Mouse (Mus musculus) embryonic facial prominence, embryonic 12.5 days (tissue): ENCODE measurements around the gene Ets1. TPM values are rescaled to one million over a fixed set of nuclear protein-coding genes. Genes with fewer than 3 reads are reported as not detected.
A peak's percentile ranks its signal among the peaks of the same experiment; 100 is the strongest.

ENCODE experiments used
- ATAC-seq: fragments of 200-750 bp; cut with Nextera tagmentation; 2 replicates; pipeline ENCODE4 v1.8.0; 2017; ENCODE audit not compliant: insufficient number of reproducible peaks, insufficient read depth, low FRiP score, low TSS enrichment
- H3K27ac ChIP-seq: fragments of 300-500 bp; sonication (generic); 2 replicates; pipeline ENCODE4 v1.5.1; 2016; ENCODE audit warnings: mild to moderate bottlenecking
- H3K27me3 ChIP-seq: fragments of 300-500 bp; sonication (generic); 2 replicates; pipeline ENCODE4 v1.6.1; 2016; ENCODE audit warnings: mild to moderate bottlenecking, moderate library complexity
- H3K36me3 ChIP-seq: fragments of 300-500 bp; sonication (generic); 2 replicates; pipeline ENCODE4 v1.6.1; 2016; ENCODE audit warnings: mild to moderate bottlenecking
- H3K4me1 ChIP-seq: fragments of 300-500 bp; sonication (generic); 2 replicates; pipeline ENCODE4 v1.6.1; 2016
- H3K4me2 ChIP-seq: fragments of 300-500 bp; sonication (generic); replicated peaks from 2 replicates; pipeline ENCODE4 v1.6.1; 2016; ENCODE audit warnings: mild to moderate bottlenecking, moderate library complexity
- H3K4me3 ChIP-seq: fragments of 300-500 bp; sonication (generic); 2 replicates; pipeline ENCODE4 v1.5.1; 2016; ENCODE audit warnings: mild to moderate bottlenecking
- H3K9ac ChIP-seq: fragments of 300-500 bp; sonication (generic); 2 replicates; pipeline ENCODE4 v1.6.1; 2016; ENCODE audit warnings: mild to moderate bottlenecking, moderate library complexity
- H3K9me3 ChIP-seq: fragments of 300-500 bp; sonication (generic); 2 replicates; pipeline ENCODE4 v1.6.1; 2016; ENCODE audit warnings: mild to moderate bottlenecking, moderate library complexity
- WGBS: fragments of 180-500 bp; shearing (Covaris S2); methylation state at CpG from one replicate; pipeline ENCODE4 v1.1.7; 2016; 5-methylcytosine and 5-hydroxymethylcytosine counted together
- polyA plus RNA-seq: library from polyadenylated mRNA; unstranded; fragments of >200 nt; fragmentation: Nextera tagmentation; extraction: Ambion mirVana; gene quantifications from 2 replicates; pipeline ENCODE4 v1.2.1, GENCODE M21; 2016

The Ets1 gene
- polyA plus RNA-seq, 1 experiment from 2014 or later = 46.0 TPM

DNA sequence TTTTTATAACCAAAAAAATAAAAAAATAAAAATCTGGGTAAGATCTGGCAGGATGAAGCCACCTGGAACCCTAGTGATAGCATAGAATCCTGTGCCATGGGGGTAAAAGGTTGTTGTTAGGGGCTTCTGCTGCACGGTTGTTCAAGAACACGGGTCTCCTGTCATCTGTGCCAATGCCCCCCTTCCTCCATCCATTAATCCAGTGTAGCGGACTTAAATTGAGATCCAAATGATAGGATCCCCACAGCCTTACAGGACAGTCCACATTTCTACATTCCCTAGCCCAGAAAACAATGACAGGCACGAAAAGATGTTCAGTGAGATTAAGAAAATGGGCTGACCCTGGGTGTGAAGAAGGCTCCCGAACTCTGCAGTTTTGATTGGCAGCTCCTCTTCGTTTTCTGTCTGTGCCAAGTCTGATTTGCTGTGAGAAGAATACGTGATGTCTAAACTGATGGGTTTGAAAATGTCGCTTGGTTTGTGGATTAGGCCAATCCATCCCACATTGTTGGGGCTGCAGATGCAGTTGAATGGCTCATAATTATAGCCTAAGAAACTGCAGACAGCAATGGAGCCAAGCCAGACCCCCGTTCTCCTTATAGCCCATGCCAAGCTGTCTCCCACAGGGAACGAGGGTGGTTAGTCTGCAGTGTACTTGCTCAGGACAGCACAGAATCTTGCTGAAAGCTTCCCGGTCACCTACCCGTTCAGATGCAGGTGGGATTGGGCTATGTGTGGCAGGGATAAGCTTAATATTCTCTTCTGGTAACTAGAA is 55.3 kb downstream of the Ets1 start:
- Histone ChIP-seq H3K9me3 (no peaks in the 10 kb centered on the region), H3K9ac (no peak overlapping the region), H3K4me3 (no peak overlapping the region), H3K27me3 (peaks cover 7% of the 10 kb centered on the region), H3K36me3 (no peaks in the 10 kb centered on the region), H3K4me2 (no peak overlapping the region), H3K4me1 (peaks cover 5% of the 10 kb centered on the region), H3K27ac (no peak overlapping the region)
- no peak for ATAC-seq
- 69% methylated on average over 12 of the region's 12 CpGs for WGBS

DNA sequence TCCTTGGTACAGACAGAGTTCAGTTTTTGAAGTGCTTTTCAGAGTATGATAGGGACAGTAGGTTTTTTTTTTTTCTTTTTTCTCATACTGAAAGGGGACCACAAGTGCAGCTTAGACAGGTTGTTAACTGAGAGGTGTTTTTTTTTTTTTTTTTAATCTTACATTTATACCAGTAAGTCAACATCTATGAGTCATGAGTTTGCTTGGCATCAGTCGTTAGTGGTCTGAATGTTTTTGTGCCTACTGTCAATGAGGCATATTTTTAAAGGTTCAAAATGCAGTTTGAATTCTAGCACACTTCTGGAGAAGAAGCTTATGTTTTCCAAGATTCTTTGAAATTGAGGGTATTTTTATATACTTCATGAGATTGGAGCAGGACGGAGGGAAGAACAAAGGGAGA is 56.9 kb downstream of the Ets1 start:
- H3K4me3 ChIP-seq = no peak overlapping the region
- H3K36me3 ChIP-seq = no peaks in the 10 kb centered on the region
- H3K27ac ChIP-seq = no peak overlapping the region
- H3K9ac ChIP-seq = no peak overlapping the region
- WGBS = 77% methylated on average over 2 of the region's 2 CpGs
- H3K4me2 ChIP-seq = no peak overlapping the region
- no peak for ATAC-seq
- no peaks in the 10 kb centered on the region for H3K9me3 ChIP-seq
- H3K4me1 ChIP-seq = peaks cover 11% of the 10 kb centered on the region
- peaks cover 7% of the 10 kb centered on the region for H3K27me3 ChIP-seq

DNA sequence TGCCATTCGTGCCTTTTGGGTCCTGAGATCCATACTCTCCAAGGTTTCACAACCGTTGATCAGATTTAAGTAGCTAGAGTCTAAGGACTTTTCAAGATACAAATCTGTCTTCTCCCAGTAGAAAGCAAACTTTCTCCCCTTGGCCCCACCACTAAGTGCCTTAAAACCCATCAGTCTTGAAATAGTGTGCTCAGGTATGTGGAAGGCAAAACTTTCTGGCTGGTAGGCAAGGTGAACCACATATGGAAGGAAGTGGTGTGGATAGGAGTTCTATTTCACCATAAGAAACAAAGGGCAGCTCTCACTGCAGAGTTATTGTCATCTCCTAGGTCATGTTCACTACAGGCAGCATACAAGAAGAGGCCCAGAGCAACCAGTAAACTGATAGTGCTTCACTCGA is 57.4 kb downstream of the Ets1 start:
- peaks cover 7% of the 10 kb centered on the region for H3K27me3 ChIP-seq

DNA sequence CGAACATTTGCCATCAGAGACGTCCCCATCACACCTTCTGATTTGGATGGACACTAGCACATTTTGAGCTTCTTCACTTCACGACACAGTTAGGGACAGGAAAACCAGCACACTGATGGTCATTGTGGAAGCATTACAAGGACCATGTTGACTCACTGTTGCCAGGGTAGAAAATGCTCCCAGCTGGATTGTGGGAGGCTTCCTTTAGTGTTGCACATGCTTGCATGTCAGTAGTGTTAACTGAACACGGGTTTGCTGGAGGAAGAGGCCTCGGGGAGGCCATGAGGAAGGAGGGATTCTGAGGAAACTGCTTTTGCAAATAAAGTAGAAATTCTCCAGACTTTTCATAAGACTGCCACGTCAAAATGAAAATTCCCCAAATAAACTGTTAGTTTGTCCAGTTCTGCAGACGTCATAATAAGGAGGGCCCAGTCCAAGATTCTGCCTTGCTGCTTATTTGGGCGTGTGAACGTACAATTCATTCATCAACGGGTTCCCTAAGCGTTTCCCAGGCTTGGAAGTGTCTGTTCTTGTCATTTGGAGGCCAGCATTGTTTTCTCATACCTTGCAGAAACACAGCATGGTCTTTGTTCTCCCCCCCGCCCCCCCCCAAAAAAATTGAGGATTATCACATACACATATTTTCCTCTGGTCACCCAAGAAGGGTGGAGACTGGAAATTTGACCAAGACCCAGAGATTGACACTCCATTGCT is 58.2 kb downstream of the Ets1 start:
- H3K36me3 ChIP-seq = no peaks in the 10 kb centered on the region
- no peak overlapping the region for H3K4me3 ChIP-seq
- no peak for ATAC-seq
- WGBS = 74% methylated on average over 12 of the region's 12 CpGs
- H3K27me3 ChIP-seq = peaks cover 7% of the 10 kb centered on the region
- no peaks in the 10 kb centered on the region for H3K9me3 ChIP-seq
- no peak overlapping the region for H3K4me2 ChIP-seq
- no peak overlapping the region for H3K27ac ChIP-seq
- H3K9ac ChIP-seq = no peak overlapping the region
- peaks cover 13% of the 10 kb centered on the region for H3K4me1 ChIP-seq

More for the DNA sequence above, 57.4 kb downstream of the Ets1 start:
- Histone ChIP-seq H3K9me3 (no peaks in the 10 kb centered on the region), H3K4me1 (peaks cover 11% of the 10 kb centered on the region), H3K27ac (no peak overlapping the region), H3K36me3 (no peaks in the 10 kb centered on the region), H3K4me3 (no peak overlapping the region), H3K9ac (no peak overlapping the region), H3K4me2 (no peak overlapping the region)
- no peak for ATAC-seq
- WGBS = 63% methylated on average over 3 of the region's 3 CpGs

DNA sequence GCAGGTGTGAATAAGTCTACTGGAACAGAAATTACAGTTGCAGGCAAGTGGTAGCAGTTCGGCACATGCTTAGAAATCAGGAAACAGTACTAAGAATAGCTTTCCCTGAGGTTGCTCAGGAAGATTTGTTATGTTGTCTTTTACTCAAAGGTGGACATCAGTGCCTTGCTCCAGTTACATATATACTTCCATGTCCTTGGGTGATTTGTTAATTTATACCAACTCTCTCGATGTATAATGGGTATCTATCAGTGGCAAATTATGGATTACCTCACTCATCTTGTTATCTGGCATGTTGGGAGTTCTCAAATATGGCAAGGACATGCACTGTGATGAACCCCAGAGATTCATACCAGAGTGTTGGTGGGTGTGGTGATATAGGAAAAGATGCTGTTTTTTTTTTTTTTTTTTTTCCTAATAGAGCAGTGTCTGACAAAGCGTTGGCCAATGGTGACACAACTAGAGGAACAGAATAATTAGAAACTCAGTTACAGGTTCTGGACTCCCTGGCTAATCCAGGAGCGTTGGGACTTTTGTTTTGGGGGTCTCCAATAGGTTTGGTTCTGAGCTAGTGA is 59.0 kb downstream of the Ets1 start:
- peaks cover 4% of the 10 kb centered on the region for H3K27me3 ChIP-seq
- peak overlapping the region; percentile 80 for H3K4me2 ChIP-seq
- WGBS = 50% methylated on average over 4 of the region's 4 CpGs
- no peak for ATAC-seq
- H3K27ac ChIP-seq = no peak overlapping the region
- no peaks in the 10 kb centered on the region for H3K9me3 ChIP-seq
- peak overlapping the region; percentile 59 for H3K4me3 ChIP-seq
- peaks cover 18% of the 10 kb centered on the region for H3K4me1 ChIP-seq
- 0 out of 2 replicates have a peak overlapping the region, but pooled peaks have one; percentile 50 for H3K9ac ChIP-seq
- no peaks in the 10 kb centered on the region for H3K36me3 ChIP-seq

DNA sequence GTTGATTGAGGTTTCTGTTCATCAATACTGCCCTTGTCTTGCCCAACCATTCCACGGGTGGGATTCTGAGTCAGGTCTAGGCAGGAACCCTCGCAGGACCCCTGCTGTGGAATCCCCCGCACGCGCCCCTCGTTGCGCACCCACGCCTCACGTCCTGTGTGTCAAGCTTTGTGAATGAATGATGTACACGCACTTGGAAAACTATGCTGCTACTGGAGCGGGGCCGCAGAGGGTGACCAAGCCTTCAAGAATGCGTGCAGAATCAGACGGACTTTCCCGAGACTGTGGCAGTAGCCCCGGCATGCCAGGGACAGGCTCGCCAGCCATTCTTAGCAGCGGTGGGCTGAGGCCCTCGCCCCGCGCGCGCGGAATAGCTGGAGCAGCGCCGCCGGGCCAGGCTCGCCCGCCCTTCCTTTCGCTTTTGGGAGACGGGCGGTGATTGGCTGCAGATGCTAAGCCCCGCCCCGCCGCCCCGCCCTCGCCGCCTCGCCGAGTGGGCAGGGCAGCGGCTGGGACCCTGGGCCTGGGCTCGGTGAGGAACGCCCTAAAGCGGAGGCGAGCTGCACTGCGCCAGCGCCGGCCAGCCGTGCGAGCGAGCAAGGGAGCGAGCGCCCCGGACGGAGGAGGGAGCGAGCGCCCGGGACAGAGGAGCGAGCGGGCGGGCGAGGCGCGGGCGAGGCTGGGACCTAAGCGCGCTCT is 59.6 kb downstream of the Ets1 start:
- ATAC-seq = peak; percentile 98
- H3K4me3 ChIP-seq = peak overlapping the region; percentile 59
- no peaks in the 10 kb centered on the region for H3K36me3 ChIP-seq
- peak overlapping the region; percentile 92 for H3K27ac ChIP-seq
- peak overlapping the region; percentile 69 for H3K9ac ChIP-seq
- under 1% methylated on average over 65 of the region's 67 CpGs for WGBS
- no peaks in the 10 kb centered on the region for H3K9me3 ChIP-seq
- peaks cover 24% of the 10 kb centered on the region for H3K4me1 ChIP-seq
- H3K4me2 ChIP-seq = peak overlapping the region; percentile 80
- peaks cover 4% of the 10 kb centered on the region; the same call in 1 of the 2 replicates for H3K27me3 ChIP-seq

DNA sequence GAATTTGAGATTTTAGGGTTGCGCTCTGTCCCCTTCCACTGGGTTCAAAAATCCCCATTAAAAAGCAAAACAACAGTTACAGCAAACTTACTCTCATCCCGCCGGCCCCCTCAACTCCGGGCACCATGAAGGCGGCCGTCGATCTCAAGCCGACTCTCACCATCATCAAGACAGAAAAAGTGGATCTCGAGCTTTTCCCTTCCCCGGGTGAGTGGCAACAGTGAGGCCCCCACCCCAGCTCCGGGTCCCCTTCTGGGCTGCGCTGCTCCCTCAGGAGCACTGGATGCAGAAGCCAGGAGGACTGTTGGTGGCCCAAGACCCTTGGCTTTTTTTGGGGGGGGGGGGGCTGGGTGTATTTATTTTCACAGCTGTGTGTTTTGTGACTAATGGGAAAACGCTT is 60.2 kb downstream of the Ets1 start:
- peak overlapping the region; percentile 92 for H3K27ac ChIP-seq
- H3K9ac ChIP-seq = peak overlapping the region; percentile 69
- H3K27me3 ChIP-seq = peaks cover 4% of the 10 kb centered on the region; the same call in 1 of the 2 replicates
- H3K36me3 ChIP-seq = no peaks in the 10 kb centered on the region
- peaks cover 29% of the 10 kb centered on the region for H3K4me1 ChIP-seq
- H3K4me2 ChIP-seq = peak overlapping the region; percentile 80
- ATAC-seq = peak; percentile 42
- H3K4me3 ChIP-seq = peak overlapping the region; percentile 59
- WGBS = under 1% methylated on average over 13 of the region's 13 CpGs
- H3K9me3 ChIP-seq = no peaks in the 10 kb centered on the region

DNA sequence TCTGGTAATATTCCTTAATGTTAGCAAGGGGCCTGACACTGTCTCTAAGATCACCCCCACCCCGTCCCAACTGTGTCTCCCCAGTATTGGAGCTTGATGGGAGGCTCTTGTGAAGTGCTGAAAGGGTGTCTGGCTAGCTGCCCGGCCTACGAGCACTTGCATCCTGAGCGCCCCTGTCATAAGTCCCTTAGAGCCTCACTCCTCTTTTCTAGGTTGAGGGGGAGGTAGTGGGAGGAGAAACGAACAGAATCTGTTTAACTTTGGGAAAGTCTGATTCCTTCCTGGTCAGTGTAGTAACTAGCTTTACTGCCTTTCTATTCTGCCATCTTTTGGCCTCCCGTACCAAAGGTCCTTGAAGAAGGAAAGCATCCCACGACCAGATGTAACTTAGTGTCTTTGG is 60.7 kb downstream of the Ets1 start:
- Histone ChIP-seq H3K27me3 (peaks cover 1% of the 10 kb centered on the region; the same call in 1 of the 2 replicates), H3K4me2 (peak overlapping the region; percentile 80), H3K4me3 (peak overlapping the region; percentile 59), H3K36me3 (no peaks in the 10 kb centered on the region), H3K9ac (peak overlapping the region; percentile 69), H3K27ac (peak overlapping the region; percentile 92), H3K4me1 (peaks cover 26% of the 10 kb centered on the region), H3K9me3 (no peaks in the 10 kb centered on the region)
- 2% methylated on average over 7 of the region's 7 CpGs for WGBS
- peak; percentile 19; the same call in 1 of the 2 replicates for ATAC-seq

DNA sequence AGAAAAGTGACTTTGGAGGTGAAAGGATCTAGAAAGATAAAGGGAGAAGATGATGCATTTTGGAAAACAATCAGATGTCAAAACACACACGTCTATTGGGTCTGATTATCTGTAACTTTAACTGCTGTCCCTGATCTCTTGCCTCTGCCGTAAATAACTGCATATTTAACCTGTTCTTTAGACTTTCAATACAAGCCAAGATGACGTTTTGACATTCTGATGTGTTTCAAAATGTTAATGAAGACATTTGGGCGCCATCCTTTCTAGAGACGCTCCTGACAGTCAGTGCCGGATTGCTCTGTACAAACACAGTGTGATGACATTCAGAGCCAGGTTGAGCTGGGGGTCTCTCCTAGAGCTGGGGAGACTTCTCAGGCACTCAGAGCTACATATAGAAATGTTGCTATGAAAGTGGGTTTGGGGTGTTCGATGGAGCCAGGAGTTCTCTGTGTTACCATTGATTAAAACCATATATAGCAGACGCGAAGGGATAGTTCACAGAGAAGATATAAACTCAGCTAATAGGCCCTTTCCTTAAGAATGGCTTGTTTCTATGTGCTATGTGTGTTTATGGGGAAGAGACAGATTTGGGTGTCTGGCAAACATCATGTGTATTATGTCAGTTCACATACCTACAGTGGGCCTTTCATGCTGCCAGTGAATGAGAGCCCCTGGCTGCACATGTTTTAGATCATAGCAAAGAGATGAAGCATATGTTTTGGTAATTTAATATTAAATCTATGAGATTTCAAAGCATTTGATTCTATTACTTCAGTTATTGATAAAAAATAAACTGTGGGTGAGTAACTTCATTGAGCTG is 61.5 kb downstream of the Ets1 start:
- Histone ChIP-seq H3K27me3 (no peaks in the 10 kb centered on the region; the same call in 1 of the 2 replicates), H3K9ac (peak overlapping the region; percentile 69), H3K4me2 (peak overlapping the region; percentile 80), H3K36me3 (no peaks in the 10 kb centered on the region), H3K9me3 (no peaks in the 10 kb centered on the region), H3K4me3 (peak overlapping the region; percentile 59), H3K4me1 (peaks cover 32% of the 10 kb centered on the region), H3K27ac (no peak overlapping the region)
- 25% methylated on average over 9 of the region's 9 CpGs for WGBS
- ATAC-seq = no peak

DNA sequence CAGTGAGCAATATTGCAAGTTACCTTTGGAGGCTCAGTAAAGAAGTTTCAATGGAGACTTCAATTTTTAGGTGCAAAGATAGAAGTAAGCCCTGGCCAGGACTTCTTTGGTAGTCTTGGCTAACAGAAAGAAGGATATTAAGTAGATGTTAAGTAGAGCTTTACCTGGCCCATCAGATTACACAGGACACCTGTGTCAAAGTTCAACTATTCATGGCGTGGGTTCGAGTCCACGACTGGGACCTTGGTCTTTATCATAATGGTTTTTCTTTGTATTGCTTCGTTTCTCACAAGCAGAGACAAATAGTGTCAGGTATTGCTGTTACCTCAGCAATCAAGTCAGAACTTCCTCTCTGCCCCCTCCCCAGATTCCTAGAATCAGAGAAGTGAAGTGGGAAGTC is 62.7 kb downstream of the Ets1 start:
- Histone ChIP-seq H3K36me3 (no peaks in the 10 kb centered on the region), H3K4me1 (peaks cover 36% of the 10 kb centered on the region), H3K27ac (no peak overlapping the region), H3K9me3 (no peaks in the 10 kb centered on the region), H3K4me3 (no peak overlapping the region), H3K9ac (no peak overlapping the region), H3K27me3 (no peaks in the 10 kb centered on the region; the same call in 1 of the 2 replicates), H3K4me2 (peak overlapping the region; percentile 18)
- ATAC-seq = no peak
- 82% methylated on average over 4 of the region's 4 CpGs for WGBS
